Mouse (Mus musculus) forebrain, embryonic 14.5 days (tissue): ENCODE data around the gene Metap2. TPM values are rescaled to one million over a fixed set of nuclear protein-coding genes. Genes with fewer than 3 reads are reported as not detected.

Experiments
- ATAC-seq: fragments of 200-750 bp; cut with Nextera tagmentation; 2 replicates; pipeline ENCODE4 v1.8.0; 2017; ENCODE audit warnings: mild to moderate bottlenecking, moderate library complexity
- DNase-seq: peaks from one replicate; pipeline ENCODE4 v3.0.0-alpha.2; 2015; ENCODE audit warnings: low spot score
- H3K27ac ChIP-seq: fragments of 300-500 bp; sonication (generic); 2 replicates; pipeline ENCODE4 v1.5.1; 2014; ENCODE audit warnings: low read depth, mild to moderate bottlenecking, control low read depth, low read length, moderate library complexity
- H3K27me3 ChIP-seq: fragments of 300-500 bp; sonication (generic); replicated peaks from 2 replicates; pipeline ENCODE4 v1.6.1; 2014; ENCODE audit warnings: low read length, control low read depth, mixed read lengths; ENCODE audit not compliant: control insufficient read depth, insufficient read depth
- H3K36me3 ChIP-seq: fragments of 300-500 bp; sonication (generic); 2 replicates; pipeline ENCODE4 v1.6.1; 2014; ENCODE audit warnings: low read length, control low read depth; ENCODE audit not compliant: control insufficient read depth, insufficient read depth
- H3K4me1 ChIP-seq: fragments of 300-500 bp; sonication (generic); 2 replicates; pipeline ENCODE4 v1.6.1; 2014; ENCODE audit warnings: antibody characterized with exemption, low read length, control low read depth; ENCODE audit not compliant: control insufficient read depth, insufficient read depth
- H3K4me2 ChIP-seq: fragments of 300-500 bp; sonication (generic); 2 replicates; pipeline ENCODE4 v1.6.1; 2014; ENCODE audit warnings: mild to moderate bottlenecking, control low read depth, low read length
- H3K4me3 ChIP-seq: fragments of 300-500 bp; sonication (generic); 2 replicates; pipeline ENCODE4 v1.5.1; 2014; ENCODE audit warnings: low read depth, low read length, control low read depth
- H3K9ac ChIP-seq: fragments of 300-500 bp; sonication (generic); 2 replicates; pipeline ENCODE4 v1.6.1; 2014; ENCODE audit warnings: mild to moderate bottlenecking, low read length, control low read depth, moderate library complexity
- H3K9me3 ChIP-seq: fragments of 300-500 bp; sonication (generic); replicated peaks from 2 replicates; pipeline ENCODE4 v1.6.1; 2016; ENCODE audit warnings: low read length, control low read depth, mixed read lengths; ENCODE audit not compliant: control insufficient read depth
- WGBS: fragments of 180-500 bp; shearing (Covaris S2); extraction: QIAGEN DNeasy Blood & Tissue Kit; methylation state at CpG from one replicate; pipeline ENCODE4 v1.1.7; 2014; 5-methylcytosine and 5-hydroxymethylcytosine counted together
- polyA plus RNA-seq: library from polyadenylated mRNA; unstranded; fragments of >200 nt; fragmentation: Nextera tagmentation; extraction: Ambion mirVana; gene quantifications from 2 replicates; pipeline ENCODE4 v1.2.1, GENCODE M21; 2014

Gene Metap2
- polyA plus RNA-seq, 1 experiment from 2014 or later: 157 TPM

- 55% methylated on average over 10 of the region's 10 CpGs for WGBS
- no peaks in the 10 kb centered on the region for H3K27me3 ChIP-seq
- no peak overlapping the region for H3K27ac ChIP-seq
- H3K4me1 ChIP-seq: no peaks in the 10 kb centered on the region
- no peak overlapping the region for H3K4me3 ChIP-seq
- no peaks in the 10 kb centered on the region for H3K9me3 ChIP-seq
- ATAC-seq (no peak), DNase-seq (no peak)
- no peak overlapping the region for H3K4me2 ChIP-seq
- H3K36me3 ChIP-seq: no peaks in the 10 kb centered on the region
- H3K9ac ChIP-seq: no peak overlapping the region
Observed at GRCm38 (mm10) chr10:93907376-93907775, 10.5 kb upstream of the Metap2 start.

- Histone ChIP-seq H3K27me3 (no peaks in the 10 kb centered on the region), H3K27ac (no peak overlapping the region), H3K36me3 (no peaks in the 10 kb centered on the region), H3K4me2 (no peak overlapping the region), H3K9me3 (no peaks in the 10 kb centered on the region), H3K4me1 (no peaks in the 10 kb centered on the region), H3K4me3 (no peak overlapping the region), H3K9ac (no peak overlapping the region)
- DNase-seq: no peak
- 92% methylated on average over 11 of the region's 11 CpGs for WGBS
- ATAC-seq: no peak
Observed at GRCm38 (mm10) chr10:93899907-93900306, 3.0 kb upstream of the Metap2 start.

GRCm38 (mm10) chr10:93899303-93899702, 2.4 kb upstream of the Metap2 start:
- H3K27ac ChIP-seq: no peak overlapping the region
- no peak overlapping the region for H3K4me3 ChIP-seq
- H3K4me2 ChIP-seq: no peak overlapping the region
- no peaks in the 10 kb centered on the region for H3K9me3 ChIP-seq
- WGBS: 74% methylated on average over 2 of the region's 2 CpGs
- H3K4me1 ChIP-seq: no peaks in the 10 kb centered on the region
- DNase-seq (no peak), ATAC-seq (no peak)
- no peaks in the 10 kb centered on the region for H3K36me3 ChIP-seq
- no peak overlapping the region for H3K9ac ChIP-seq
- no peaks in the 10 kb centered on the region for H3K27me3 ChIP-seq

GRCm38 (mm10) chr10:93892551-93892950, 4.3 kb downstream of the Metap2 start:
- no peaks in the 10 kb centered on the region for H3K9me3 ChIP-seq
- no peak overlapping the region for H3K4me2 ChIP-seq
- H3K36me3 ChIP-seq: no peaks in the 10 kb centered on the region
- H3K27ac ChIP-seq: no peak overlapping the region
- WGBS: 96% methylated on average over 4 of the region's 4 CpGs
- H3K4me3 ChIP-seq: no peak overlapping the region
- ATAC-seq (no peak), DNase-seq (no peak)
- H3K27me3 ChIP-seq: no peaks in the 10 kb centered on the region
- H3K4me1 ChIP-seq: 0 out of 2 replicates have a peak, but pooled peaks cover 3% of the 10 kb centered on the region
- H3K9ac ChIP-seq: no peak overlapping the region

GRCm38 (mm10) chr10:93891031-93891430, 5.9 kb downstream of the Metap2 start:
- Histone ChIP-seq H3K4me3 (no peak overlapping the region), H3K4me1 (0 out of 2 replicates have a peak, but pooled peaks cover 3% of the 10 kb centered on the region), H3K9ac (no peak overlapping the region), H3K9me3 (no peaks in the 10 kb centered on the region), H3K27ac (no peak overlapping the region), H3K36me3 (peaks cover 10% of the 10 kb centered on the region), H3K27me3 (no peaks in the 10 kb centered on the region), H3K4me2 (no peak overlapping the region)
- 100% methylated on average over 1 of the region's 1 CpGs for WGBS
- ATAC-seq (no peak), DNase-seq (no peak)

GRCm38 (mm10) chr10:93890565-93890964, 6.3 kb downstream of the Metap2 start:
- 64% methylated on average over 4 of the region's 4 CpGs for WGBS
- Histone ChIP-seq H3K9ac (peak overlapping the region; percentile 91; the same call in 1 of the 2 replicates), H3K4me1 (0 out of 2 replicates have a peak, but pooled peaks cover 3% of the 10 kb centered on the region), H3K27ac (no peak overlapping the region), H3K4me2 (peak overlapping the region; percentile 91), H3K4me3 (peak overlapping the region; percentile 98; the same call in 1 of the 2 replicates), H3K27me3 (no peaks in the 10 kb centered on the region), H3K36me3 (peaks cover 15% of the 10 kb centered on the region), H3K9me3 (no peaks in the 10 kb centered on the region)
- ATAC-seq: no peak
- no peak for DNase-seq

- Histone ChIP-seq H3K4me3 (peak overlapping the region; percentile 98), H3K9ac (peak overlapping the region; percentile 91), H3K27me3 (no peaks in the 10 kb centered on the region), H3K9me3 (no peaks in the 10 kb centered on the region), H3K36me3 (peaks cover 21% of the 10 kb centered on the region), H3K4me1 (0 out of 2 replicates have a peak, but pooled peaks cover 3% of the 10 kb centered on the region), H3K4me2 (peak overlapping the region; percentile 91), H3K27ac (peak overlapping the region; percentile 85; the same call in 1 of the 2 replicates)
- WGBS: under 1% methylated on average over 22 of the region's 22 CpGs
- ATAC-seq (no peak; the same call in 1 of the 2 replicates), DNase-seq (no peak)
Observed at GRCm38 (mm10) chr10:93889976-93890375, 6.9 kb downstream of the Metap2 start.

- Histone ChIP-seq H3K27ac (peak overlapping the region; percentile 85), H3K4me3 (peak overlapping the region; percentile 98), H3K4me1 (0 out of 2 replicates have a peak, but pooled peaks cover 3% of the 10 kb centered on the region), H3K9me3 (no peaks in the 10 kb centered on the region), H3K36me3 (peaks cover 25% of the 10 kb centered on the region), H3K4me2 (peak overlapping the region; percentile 91), H3K27me3 (no peaks in the 10 kb centered on the region), H3K9ac (peak overlapping the region; percentile 91)
- WGBS: 1% methylated on average over 24 of the region's 30 CpGs
- DNase-seq (peak; percentile 96), ATAC-seq (peak; percentile 99)
Observed at GRCm38 (mm10) chr10:93889579-93889950, 7.3 kb downstream of the Metap2 start.

GRCm38 (mm10) chr10:93888935-93889578, 7.8 kb downstream of the Metap2 start:
- DNase-seq: peak; percentile 46

More at GRCm38 (mm10) chr10:93888935-93889578, 7.8 kb downstream of the Metap2 start:
- WGBS: under 1% methylated on average over 38 of the region's 38 CpGs
- H3K4me2 ChIP-seq: peak overlapping the region; percentile 91
- H3K27ac ChIP-seq: peak overlapping the region; percentile 85
- H3K4me3 ChIP-seq: peak overlapping the region; percentile 98
- H3K9me3 ChIP-seq: no peaks in the 10 kb centered on the region
- peak; percentile 77 for ATAC-seq
- peak overlapping the region; percentile 91 for H3K9ac ChIP-seq
- 0 out of 2 replicates have a peak, but pooled peaks cover 3% of the 10 kb centered on the region for H3K4me1 ChIP-seq
- H3K27me3 ChIP-seq: no peaks in the 10 kb centered on the region
- peaks cover 27% of the 10 kb centered on the region for H3K36me3 ChIP-seq
